Mouse (Mus musculus) liver, postnatal 0 days (tissue): ENCODE measurements at regions not wholly inside any gene's neighbourhood (a gene's known extent, or its start where the extent isn't known, plus 50 kb on each side); places are given as distances from the start of the nearest gene placed in this dataset.

Source experiments
- ATAC-seq: fragments of 200-750 bp; cut with Nextera tagmentation; 2 replicates; pipeline ENCODE4 v1.8.0; 2017; ENCODE audit warnings: mild to moderate bottlenecking, moderate library complexity
- DNase-seq: peaks from one replicate; pipeline ENCODE4 v3.0.0-alpha.2; 2016
- H3K27ac ChIP-seq: fragments of 300-500 bp; sonication (generic); 2 replicates; pipeline ENCODE4 v1.5.1; 2014; ENCODE audit warnings: antibody characterized with exemption, moderate library complexity, mild to moderate bottlenecking, low read depth
- H3K27me3 ChIP-seq: fragments of 300-500 bp; sonication (generic); 2 replicates; pipeline ENCODE4 v1.6.1; 2014; ENCODE audit warnings: low read length, control low read depth, mixed read lengths; ENCODE audit not compliant: insufficient read depth
- H3K36me3 ChIP-seq: fragments of 300-500 bp; sonication (generic); replicated peaks from 2 replicates; pipeline ENCODE4 v1.6.1; 2014; ENCODE audit warnings: mild to moderate bottlenecking, control low read depth, low read length, moderate library complexity, mixed read lengths; ENCODE audit not compliant: insufficient read depth
- H3K4me1 ChIP-seq: fragments of 300-500 bp; sonication (generic); 2 replicates; pipeline ENCODE4 v1.6.1; 2014; ENCODE audit warnings: antibody characterized with exemption, mild to moderate bottlenecking, control low read depth; ENCODE audit not compliant: insufficient read depth
- H3K4me2 ChIP-seq: fragments of 300-500 bp; sonication (generic); 2 replicates; pipeline ENCODE4 v1.6.1; 2014; ENCODE audit warnings: low read depth, mild to moderate bottlenecking, low read length, moderate library complexity, mixed read lengths
- H3K4me3 ChIP-seq: fragments of 300-500 bp; sonication (generic); 2 replicates; pipeline ENCODE4 v1.5.1; 2014; ENCODE audit warnings: low read depth, low read length
- H3K9ac ChIP-seq: fragments of 300-500 bp; sonication (generic); replicated peaks from 2 replicates; pipeline ENCODE4 v1.6.1; 2014; ENCODE audit warnings: mild to moderate bottlenecking, moderate library complexity
- H3K9me3 ChIP-seq: fragments of 300-500 bp; sonication (generic); 2 replicates; pipeline ENCODE4 v1.6.1; 2016; ENCODE audit warnings: mild to moderate bottlenecking, control low read depth, low read length, mixed read lengths
- CTCF ChIP-seq: sonication (generic); IDR thresholded peaks from 2 replicates; pipeline ENCODE4 v1.5.1; 2016; ENCODE audit warnings: antibody characterized with exemption, low read depth
- EP300 ChIP-seq: IDR thresholded peaks from 2 replicates; pipeline ENCODE4 v1.6.1; 2016; ENCODE audit warnings: antibody characterized with exemption, low read depth, mild to moderate bottlenecking
- WGBS: fragments of 180-500 bp; shearing (Covaris S2); extraction: QIAGEN DNeasy Blood & Tissue Kit; methylation state at CpG from one replicate; pipeline ENCODE4 v1.1.7; 2014; ENCODE audit not compliant: insufficient replicate concordance; 5-methylcytosine and 5-hydroxymethylcytosine counted together

DNA sequence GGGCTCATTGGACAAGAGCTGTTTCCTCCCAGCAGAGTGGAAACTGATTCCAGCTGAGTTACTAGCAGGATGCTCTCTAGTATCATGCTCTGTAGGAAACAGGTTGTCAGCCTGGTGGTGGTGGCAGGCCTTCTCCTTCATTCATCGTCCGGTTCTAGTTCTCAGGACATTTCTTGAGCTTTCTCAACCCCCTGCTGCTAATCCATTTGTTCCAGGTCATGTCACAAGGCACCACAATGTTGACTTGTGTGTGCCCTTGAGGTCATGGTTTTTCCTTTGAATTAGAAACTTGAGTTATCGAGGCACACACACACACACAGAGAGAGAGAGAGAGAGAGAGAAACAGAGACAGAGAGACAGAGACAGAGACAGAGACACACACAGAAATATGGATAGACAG lies 183.5 kb downstream of the Pax3 start:
- Histone ChIP-seq H3K36me3 (no peaks in the 10 kb centered on the region), H3K4me1 (no peaks in the 10 kb centered on the region), H3K9me3 (no peaks in the 10 kb centered on the region), H3K27ac (no peak overlapping the region), H3K4me2 (no peak overlapping the region), H3K27me3 (no peaks in the 10 kb centered on the region), H3K4me3 (no peak overlapping the region), H3K9ac (no peak overlapping the region)
- WGBS: 67% methylated on average over 3 of the region's 3 CpGs
- ATAC-seq (no peak), DNase-seq (no peak)
- TF ChIP-seq CTCF (no peak), EP300 (no peak)

DNA sequence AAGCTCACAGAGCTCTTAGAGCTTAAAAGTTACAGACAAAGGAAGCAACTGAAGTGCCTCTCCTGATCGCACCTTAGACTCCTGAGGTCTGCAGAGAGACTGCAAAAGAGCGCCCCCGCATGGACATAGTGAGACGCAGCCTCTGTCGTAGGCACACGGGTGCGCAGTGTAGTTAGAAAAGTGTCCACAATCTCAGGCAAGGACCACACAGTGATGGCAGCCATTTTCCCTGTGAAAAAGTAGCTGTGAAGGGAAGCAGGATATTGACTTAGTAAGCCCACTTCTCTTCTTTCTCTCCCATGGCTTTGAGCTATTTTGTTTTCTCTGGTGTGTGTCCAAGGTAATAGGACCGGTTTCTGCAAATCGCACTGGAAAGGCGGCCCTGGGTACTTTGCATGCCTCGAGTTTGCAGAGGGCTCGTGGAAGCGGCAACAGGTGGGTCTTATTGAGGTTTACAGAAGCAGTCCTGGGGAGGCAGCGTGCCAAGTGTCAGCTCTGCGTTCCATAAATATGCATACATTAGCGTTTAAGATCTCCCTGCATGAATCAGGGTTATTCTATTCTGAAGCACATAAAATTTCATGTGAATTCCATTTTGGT lies 188.0 kb downstream of the Pax3 start:
- Histone ChIP-seq H3K27me3 (no peaks in the 10 kb centered on the region), H3K4me3 (no peak overlapping the region), H3K36me3 (no peaks in the 10 kb centered on the region), H3K9ac (no peak overlapping the region), H3K9me3 (no peaks in the 10 kb centered on the region), H3K4me1 (no peaks in the 10 kb centered on the region), H3K4me2 (no peak overlapping the region), H3K27ac (no peak overlapping the region)
- ATAC-seq (no peak), DNase-seq (peak; percentile 14)
- 34% methylated on average over 16 of the region's 16 CpGs for WGBS
- TF ChIP-seq CTCF (peak; percentile 24; the same call in 1 of the 2 replicates), EP300 (no peak)

DNA sequence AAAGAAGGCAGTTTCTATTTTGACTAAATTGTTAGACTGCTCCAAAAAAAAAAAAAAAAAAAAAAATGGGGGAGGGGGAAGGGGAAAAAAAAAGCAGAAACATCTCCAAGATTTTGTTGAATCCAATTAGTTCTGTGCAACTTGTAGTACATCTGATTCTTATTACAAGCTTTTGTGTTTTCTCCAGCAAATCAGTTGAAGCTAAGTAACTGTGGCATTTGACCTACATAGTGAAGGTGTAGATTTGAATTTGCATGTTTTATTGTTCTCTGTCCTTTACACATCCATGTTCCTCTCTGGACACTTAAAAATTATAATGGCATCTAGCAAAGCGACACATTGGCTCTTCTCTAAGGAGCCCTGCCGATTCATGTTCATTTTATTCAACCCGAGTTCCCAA lies 192.6 kb downstream of the Pax3 start:
- Histone ChIP-seq H3K4me3 (no peak overlapping the region), H3K9ac (no peak overlapping the region), H3K27me3 (no peaks in the 10 kb centered on the region), H3K9me3 (no peaks in the 10 kb centered on the region), H3K36me3 (no peaks in the 10 kb centered on the region), H3K27ac (no peak overlapping the region), H3K4me2 (no peak overlapping the region), H3K4me1 (no peaks in the 10 kb centered on the region)
- 83% methylated on average over 3 of the region's 3 CpGs for WGBS
- TF ChIP-seq EP300 (no peak), CTCF (no peak)
- ATAC-seq (no peak), DNase-seq (no peak)

DNA sequence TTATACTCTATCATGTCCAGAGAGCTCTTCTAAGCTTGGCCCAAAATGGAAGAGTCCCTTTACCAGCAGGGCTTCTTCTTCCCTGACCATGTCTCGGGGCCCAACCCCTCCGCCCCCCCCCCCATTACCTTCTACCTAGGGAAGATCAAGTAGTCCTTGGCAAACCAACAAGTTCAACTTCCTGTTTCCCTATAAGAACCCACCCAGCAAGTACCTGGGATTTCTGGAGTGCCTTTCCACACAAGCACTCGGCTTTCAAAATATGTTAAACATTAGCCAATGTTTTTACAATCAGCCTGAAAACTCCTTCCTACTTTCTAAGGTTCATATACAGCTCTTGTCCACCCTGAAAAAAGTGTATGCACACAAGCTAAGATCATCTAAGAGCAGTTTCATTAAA lies 198.2 kb downstream of the Pax3 start:
- no peak for ATAC-seq
- Histone ChIP-seq H3K27me3 (no peaks in the 10 kb centered on the region), H3K4me2 (no peak overlapping the region), H3K4me1 (no peaks in the 10 kb centered on the region), H3K9me3 (no peaks in the 10 kb centered on the region), H3K9ac (no peak overlapping the region), H3K27ac (no peak overlapping the region), H3K4me3 (no peak overlapping the region), H3K36me3 (no peaks in the 10 kb centered on the region)
- 74% methylated on average over 3 of the region's 3 CpGs for WGBS
- DNase-seq: no peak
- TF ChIP-seq CTCF (no peak), EP300 (no peak)

DNA sequence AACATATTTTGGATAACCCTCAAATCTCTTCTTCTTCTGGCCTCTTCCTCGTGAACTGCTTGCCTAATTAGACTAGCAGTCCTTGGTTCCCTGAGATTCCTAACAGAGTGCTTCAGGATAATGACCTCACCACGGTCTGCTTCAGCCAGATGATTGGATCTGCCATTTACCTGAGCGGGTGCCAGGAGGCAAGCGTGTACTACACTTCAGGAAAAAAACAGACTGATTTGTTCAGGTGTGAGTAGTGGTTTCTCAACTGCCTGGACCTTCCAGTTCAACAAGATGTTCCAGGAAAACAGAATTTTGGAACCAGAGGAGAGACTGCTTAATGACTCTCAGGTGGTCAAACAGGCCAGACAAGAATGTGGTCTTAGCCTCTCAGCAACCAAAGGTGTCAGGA lies 215.4 kb downstream of the Pax3 start:
- TF ChIP-seq CTCF (no peak), EP300 (no peak)
- Histone ChIP-seq H3K36me3 (no peaks in the 10 kb centered on the region), H3K9ac (no peak overlapping the region), H3K4me2 (no peak overlapping the region), H3K9me3 (no peaks in the 10 kb centered on the region), H3K27ac (no peak overlapping the region), H3K4me1 (no peaks in the 10 kb centered on the region), H3K27me3 (no peaks in the 10 kb centered on the region), H3K4me3 (no peak overlapping the region)
- DNase-seq (no peak), ATAC-seq (no peak)
- 64% methylated on average over 4 of the region's 4 CpGs for WGBS

DNA sequence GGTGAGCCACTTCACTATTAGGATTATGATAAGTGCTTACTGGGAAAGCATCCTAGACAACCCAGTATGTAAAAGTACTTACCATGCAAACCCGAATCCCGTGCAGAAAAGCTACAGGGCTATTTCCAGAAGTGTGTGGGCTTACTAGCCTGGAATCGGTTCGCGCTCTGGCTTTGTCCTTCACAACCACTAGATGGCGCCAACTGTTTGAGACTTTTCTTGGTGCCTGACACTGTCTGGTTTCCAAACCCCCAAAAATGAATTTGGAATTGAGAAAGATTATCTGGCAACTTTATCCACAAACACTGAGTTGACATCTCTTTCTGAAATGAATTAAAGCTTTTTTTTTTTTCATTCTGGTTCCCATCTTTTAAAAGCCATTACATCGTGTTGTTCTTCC lies 218.2 kb downstream of the Pax3 start:
- H3K27me3 ChIP-seq: no peaks in the 10 kb centered on the region
- H3K4me2 ChIP-seq: no peak overlapping the region
- peak; percentile 79 for TF ChIP-seq CTCF
- TF ChIP-seq EP300: no peak
- H3K9ac ChIP-seq: no peak overlapping the region
- ATAC-seq: no peak
- no peaks in the 10 kb centered on the region for H3K4me1 ChIP-seq
- H3K9me3 ChIP-seq: no peaks in the 10 kb centered on the region
- no peaks in the 10 kb centered on the region for H3K36me3 ChIP-seq
- WGBS: 6% methylated on average over 7 of the region's 7 CpGs
- peak; percentile 40 for DNase-seq
- H3K4me3 ChIP-seq: no peak overlapping the region
- H3K27ac ChIP-seq: no peak overlapping the region

DNA sequence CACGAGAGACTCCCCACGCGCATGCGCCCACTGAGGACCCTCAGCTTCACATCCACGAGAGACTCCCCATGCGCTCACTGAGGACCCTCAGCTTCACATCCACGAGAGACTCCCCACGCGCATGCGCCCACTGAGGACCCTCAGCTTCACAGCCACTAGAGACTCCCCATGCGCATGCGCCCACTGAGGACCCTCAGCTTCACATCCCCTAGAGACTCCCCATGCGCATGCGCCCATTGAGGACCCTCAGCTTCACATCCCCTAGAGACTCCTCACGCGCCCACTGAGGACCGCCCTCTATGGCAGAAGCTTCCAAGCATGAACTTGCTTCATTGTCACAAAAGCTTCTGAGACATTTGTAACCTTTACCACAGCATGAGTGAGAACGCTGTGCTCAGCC lies 221.0 kb downstream of the Pax3 start:
- Histone ChIP-seq H3K9ac (no peak overlapping the region), H3K27me3 (no peaks in the 10 kb centered on the region), H3K4me2 (no peak overlapping the region), H3K9me3 (no peaks in the 10 kb centered on the region), H3K27ac (no peak overlapping the region), H3K36me3 (no peaks in the 10 kb centered on the region), H3K4me3 (no peak overlapping the region), H3K4me1 (no peaks in the 10 kb centered on the region)
- DNase-seq (no peak), ATAC-seq (no peak)
- 84% methylated on average over 18 of the region's 18 CpGs for WGBS
- no peak for TF ChIP-seq CTCF
- TF ChIP-seq EP300: no peak
